11 mouse cellular contexts compared by ENCODE assay signal in genomic region chr10:59863620-59864019, GRCm38 (mm10). TPM values are rescaled to one million over a fixed set of nuclear protein-coding genes. Genes with fewer than 3 reads are reported as not detected.
A peak's percentile ranks its signal among the peaks of the same experiment; 100 is the strongest.
DNase-seq lines count a peak whose midpoint lies in the region; ATAC-seq and TF ChIP-seq lines count a peak whose summit lies in the region.
"Had no signal": no experiment of that assay in that cellular context is flagged by ENCODE, and none has a peak within 500 bp of the region (broad histone marks: within the 10 kb centered on the region; RNA-seq: fewer than 3 reads in every experiment).

No protein-coding gene starts in this region.

- peaks cover 7% of the 10 kb centered on the region; the same call in 1 of the 2 replicates for H3K4me1 ChIP-seq in spleen, adult 2 months (ENCODE audit: control insufficient read depth, insufficient read depth, insufficient read length)
- H3K4me1 ChIP-seq in intestine, embryonic 16.5 days (ENCODE audit: control insufficient read depth, insufficient read depth, low read length): no peaks in the 10 kb centered on the region; the same call in 1 of the 2 replicates

- peaks cover 2% of the 10 kb centered on the region; the same call in 1 of the 2 replicates for H3K36me3 ChIP-seq in spleen, adult 2 months (ENCODE audit: control insufficient read depth, insufficient read depth, low read length)
- H3K36me3 ChIP-seq in intestine, embryonic 16.5 days (ENCODE audit: control insufficient read depth, insufficient read depth, low read length): peaks cover 4% of the 10 kb centered on the region; the same call in 1 of the 2 replicates

- WGBS in spleen, adult 2 months: 76% methylated on average over 4 of the region's 4 CpGs
- WGBS in intestine, embryonic 16.5 days: 52% methylated on average over 4 of the region's 4 CpGs

- no peak for ATAC-seq in intestine, embryonic 16.5 days

- no peak overlapping the region for H3K4me2 ChIP-seq in intestine, embryonic 16.5 days (ENCODE audit: low read depth, low read length)

- no peak overlapping the region for H3K4me3 ChIP-seq in spleen, adult 2 months (ENCODE audit: extremely low read depth, insufficient read depth, insufficient read length)
- no peak overlapping the region for H3K4me3 ChIP-seq in intestine, embryonic 16.5 days (ENCODE audit: low read length)
- H3K4me3 ChIP-seq: erythroblast, embryonic 14.5 days had no signal

- H3K27me3 ChIP-seq in spleen, adult 2 months (ENCODE audit: control insufficient read depth, insufficient read depth, low read length): no peaks in the 10 kb centered on the region
- no peaks in the 10 kb centered on the region for H3K27me3 ChIP-seq in intestine, embryonic 16.5 days (replicated peaks; ENCODE audit: control insufficient read depth, insufficient read depth, low read length)

- no peak for TF ChIP-seq CTCF in spleen, adult 2 months (IDR thresholded peaks at IDR 0.05; ENCODE audit: extremely low read depth, insufficient read depth, insufficient read length, insufficient replicate concordance)

- H3K9me3 ChIP-seq in intestine, embryonic 16.5 days (ENCODE audit: control insufficient read depth, low read length): no peaks in the 10 kb centered on the region

- H3K9ac ChIP-seq in intestine, embryonic 16.5 days (ENCODE audit: low read depth, low read length): no peak overlapping the region

- H3K27ac ChIP-seq in spleen, adult 2 months (ENCODE audit: insufficient read depth, low read length): peak overlapping the region; percentile 12; the same call in 1 of the 2 replicates
- H3K27ac ChIP-seq in intestine, embryonic 16.5 days (ENCODE audit: low read length): no peak overlapping the region

- DNase-seq in cerebellum, postnatal 10 days: peak; percentile 41 to 61
- DNase-seq in cerebellum, adult 9-10 months: no peak
- peak; percentile 33 for DNase-seq in kidney, postnatal 14 days
- DNase-seq in kidney, postnatal 25 days: no peak
- no peak for DNase-seq in spleen, adult 2 months (ENCODE audit: low read depth in 1 of 2, low spot score in 2 of 2)
- DNase-seq in spleen, postnatal 14 days (ENCODE audit: low spot score in 2 of 2): no peak
- DNase-seq in thymus, postnatal 36 days: no peak
- DNase-seq: cerebellum, postnatal 36 days; gastrocnemius, postnatal 14 days had no signal

- TF ChIP-seq POLR2A in spleen, adult 2 months (IDR thresholded peaks at IDR 0.05; ENCODE audit: low read depth, low read length): no peak

RNA-seq across cellular contexts. Expression of gene Dnajb12, which starts 15.7 kb away (rescaled TPM):
- 29.9 and 32.4 TPM in 2 replicates for polyA plus RNA-seq in spleen, adult 2 months (2012; rRNA removed)
- polyA plus RNA-seq in intestine, embryonic 16.5 days (2015; fragmentation: Nextera tagmentation; extraction: Ambion mirVana): 26.6 and 27.6 TPM in 2 replicates

Comparison
In these comparisons a context has a peak if more than half of its experiments do, and no peak if none do; other contexts are left out.
1. DNase-seq: peak in cerebellum, postnatal 10 days (2 of 2) and kidney, postnatal 14 days (single experiment); none in cerebellum, adult 9-10 months (single experiment), kidney, postnatal 25 days (0 of 2), spleen, adult 2 months (0 of 2), spleen, postnatal 14 days (0 of 2) and thymus, postnatal 36 days (0 of 2).